Mouse (Mus musculus): Measurements from ENCODE around the gene Fcgrt.
"Not testable (repeated sequence)": the region's sequence is repeated elsewhere in the genome, so short reads cannot be mapped to it uniquely, and the experiment has no call there.

The Fcgrt gene

GRCm38 (mm10) chr7:45111940-45112339 is 8.3 kb upstream of the Fcgrt start:
- peak; percentile 89 for DNase-seq (ENCODE audit: low read depth, low spot score)

- peak; percentile 34 for DNase-seq (ENCODE audit: low read depth, low spot score)
Observed at GRCm38 (mm10) chr7:45110089-45110488, 6.4 kb upstream of the Fcgrt start.

GRCm38 (mm10) chr7:45107052-45107645 is 3.5 kb upstream of the Fcgrt start:
- no peak for DNase-seq (ENCODE audit: low read depth, low spot score)

GRCm38 (mm10) chr7:45106441-45106840 is 2.8 kb upstream of the Fcgrt start:
- no peak for DNase-seq (ENCODE audit: low read depth, low spot score)

- no peak for DNase-seq (ENCODE audit: low read depth, low spot score)
Observed at GRCm38 (mm10) chr7:45105491-45105890, 1.8 kb upstream of the Fcgrt start.

GRCm38 (mm10) chr7:45104941-45105340 is 1.3 kb upstream of the Fcgrt start:
- no peak for DNase-seq (ENCODE audit: low read depth, low spot score)

- DNase-seq (ENCODE audit: low read depth, low spot score) = no peak
Observed at GRCm38 (mm10) chr7:45102940-45103585, 588 bp downstream of the Fcgrt start.

GRCm38 (mm10) chr7:45102441-45102840 is 1.2 kb downstream of the Fcgrt start:
- DNase-seq (ENCODE audit: low read depth, low spot score) = no peak

- DNase-seq (ENCODE audit: low read depth, low spot score) = no peak
Observed at GRCm38 (mm10) chr7:45100046-45100445, 3.6 kb downstream of the Fcgrt start.

GRCm38 (mm10) chr7:45098541-45099240 is 5.0 kb downstream of the Fcgrt start:
- peak; percentile 85 for DNase-seq (ENCODE audit: low read depth, low spot score)

GRCm38 (mm10) chr7:45097479-45097878 is 6.2 kb downstream of the Fcgrt start:
- no peak for DNase-seq (ENCODE audit: low read depth, low spot score)

- DNase-seq (ENCODE audit: low read depth, low spot score) = not testable (repeated sequence)
Observed at GRCm38 (mm10) chr7:45095965-45096364, 7.7 kb downstream of the Fcgrt start.

GRCm38 (mm10) chr7:45095367-45095766 is 8.3 kb downstream of the Fcgrt start:
- DNase-seq (ENCODE audit: low read depth, low spot score) = no peak

GRCm38 (mm10) chr7:45094121-45094520 is 9.5 kb downstream of the Fcgrt start:
- DNase-seq (ENCODE audit: low read depth, low spot score) = no peak

- peak; percentile 85 for DNase-seq (ENCODE audit: low read depth, low spot score)
Observed at GRCm38 (mm10) chr7:45093516-45093905, 10.1 kb downstream of the Fcgrt start.

GRCm38 (mm10) chr7:45092828-45093515 is 10.7 kb downstream of the Fcgrt start:
- no peak for DNase-seq (ENCODE audit: low read depth, low spot score)

GRCm38 (mm10) chr7:45092048-45092447 is 11.6 kb downstream of the Fcgrt start, which contains the start of gene Rcn3:
Rcn3 (minus strand) TSS chr7:45092221.
- peak; percentile 87 for DNase-seq (ENCODE audit: low read depth, low spot score)

- no peak for DNase-seq (ENCODE audit: low read depth, low spot score)
Observed at GRCm38 (mm10) chr7:45091001-45091990, 12.4 kb downstream of the Fcgrt start.

GRCm38 (mm10) chr7:45090251-45090977 is 13.2 kb downstream of the Fcgrt start:
- DNase-seq (ENCODE audit: low read depth, low spot score) = peak; percentile 53

- peak; percentile 63 for DNase-seq (ENCODE audit: low read depth, low spot score)
Observed at GRCm38 (mm10) chr7:45088597-45088996, 15.1 kb downstream of the Fcgrt start.

Data from ZHBTc4 (cell line).